Mouse (Mus musculus) spleen, adult 18-20 months (tissue): ENCODE results near the gene Snn.
A peak's percentile ranks its signal among the peaks of the same experiment; 100 is the strongest.
"Not testable (repeated sequence)": the region's sequence is repeated elsewhere in the genome, so short reads cannot be mapped to it uniquely, and the experiment has no call there.

ENCODE experiments used
- DNase-seq, 2 experiments: peaks; one replicate each; pipeline ENCODE4 v3.0.0; 2022; ENCODE audit warnings: mixed read lengths in 2 of 2

Snn gene

DNA sequence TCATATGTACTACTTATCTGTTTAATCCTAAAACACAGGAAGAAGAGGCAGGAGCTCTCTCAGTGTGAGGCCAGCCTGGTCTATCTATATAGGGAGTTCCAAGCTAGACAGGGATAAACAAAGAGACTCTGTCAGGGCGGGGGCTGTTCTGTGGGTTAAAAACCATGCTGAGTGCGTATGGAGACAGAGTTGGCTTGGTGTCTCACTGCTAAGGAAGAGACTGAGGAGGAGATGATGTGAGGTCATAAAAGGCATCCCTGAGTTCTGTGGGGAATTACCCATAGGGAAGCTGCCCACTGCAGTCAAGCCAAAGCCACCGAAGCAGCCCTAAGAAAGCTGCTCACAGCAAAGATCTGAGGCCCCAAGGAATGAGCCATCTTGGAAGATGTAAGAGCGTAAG lies at the start of gene Snn:
Gene Snn, plus strand, starts transcription at position 301 of the 400 bp plus-strand sequence.
- no peak for DNase-seq

DNA sequence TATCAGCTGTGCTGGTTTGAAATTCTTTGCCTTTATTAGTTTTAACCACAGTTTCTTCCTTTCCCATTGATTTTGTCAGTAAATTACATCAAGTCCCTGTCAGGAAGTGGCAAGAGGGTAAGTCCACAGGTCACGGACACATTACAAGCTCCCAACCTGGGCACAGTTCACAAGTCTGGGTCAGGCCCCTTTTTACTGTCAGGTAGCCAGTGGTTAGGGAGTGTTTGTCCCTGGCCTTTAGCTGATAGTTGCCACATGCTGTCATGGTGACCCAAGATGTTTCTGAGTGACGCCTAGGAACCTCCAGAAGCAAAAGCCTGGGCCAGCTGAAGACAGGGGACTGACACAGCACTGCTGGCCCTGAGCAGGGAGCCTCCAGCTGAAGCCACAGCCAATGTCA lies 49.5 kb upstream of the Snn start:
- no peak for DNase-seq

DNA sequence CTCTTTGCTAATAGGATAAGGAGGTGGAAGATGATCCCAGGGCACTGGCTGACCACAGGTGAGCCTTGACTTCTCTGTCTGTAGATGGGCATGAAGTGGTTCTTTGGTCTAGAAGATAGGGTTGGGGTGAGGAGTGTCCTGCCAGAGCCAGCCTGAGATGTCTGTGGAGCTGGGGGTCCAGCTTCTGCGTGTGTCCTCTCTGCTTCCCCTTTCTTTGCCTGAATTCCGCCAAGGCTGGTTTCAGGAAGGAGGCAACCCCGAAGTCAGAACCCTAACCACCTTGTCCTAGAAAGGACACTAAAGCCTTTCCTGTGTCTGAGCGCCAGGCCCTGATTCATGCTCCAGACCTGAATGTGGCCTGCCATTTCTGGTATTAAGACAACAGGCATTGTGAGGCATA lies 48.8 kb upstream of the Snn start:
- no peak for DNase-seq

DNA sequence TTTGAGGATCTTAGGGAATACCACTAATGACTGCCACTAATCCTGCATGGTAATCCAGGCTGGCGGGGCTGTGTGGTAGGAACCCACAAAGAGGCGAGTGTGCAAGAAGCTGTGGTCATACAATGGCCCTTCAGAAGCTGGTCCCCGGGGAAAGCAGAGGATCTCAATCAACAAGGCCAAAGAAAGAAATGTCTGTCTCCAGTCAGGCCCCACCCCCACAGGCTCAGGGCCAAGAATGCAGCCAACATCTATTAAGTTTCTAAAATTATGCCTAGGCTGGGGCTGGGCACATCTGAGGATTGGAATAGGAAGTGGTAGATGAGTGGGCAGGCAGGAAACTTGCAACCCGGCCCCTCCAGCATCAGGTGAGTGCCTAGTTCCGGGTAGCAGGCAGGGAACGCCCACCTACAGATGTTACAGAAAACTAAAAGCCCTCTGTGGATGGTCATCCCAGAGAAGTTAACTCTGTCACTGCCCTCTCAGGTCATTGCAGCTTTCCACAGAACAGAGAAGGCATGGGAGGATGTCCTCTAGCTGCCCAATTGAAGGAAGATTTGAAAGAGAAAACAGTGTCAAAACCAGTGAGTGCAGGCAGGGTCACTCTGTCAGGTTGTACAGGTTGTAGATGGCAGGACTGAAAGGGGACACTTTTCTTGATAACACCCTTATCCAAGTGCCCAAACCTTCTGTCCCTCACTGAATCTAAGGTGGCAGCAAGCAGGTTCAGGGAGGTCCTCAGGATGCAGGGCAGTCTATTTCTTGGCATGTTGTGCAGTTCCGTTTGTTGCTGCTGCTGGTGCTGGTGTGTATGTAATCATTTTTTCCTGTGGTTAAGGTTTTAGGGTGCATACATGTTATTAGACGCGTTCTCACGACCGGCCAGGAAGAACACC lies 47.9 kb upstream of the Snn start:
- DNase-seq = peak; percentile 14 to 40

DNA sequence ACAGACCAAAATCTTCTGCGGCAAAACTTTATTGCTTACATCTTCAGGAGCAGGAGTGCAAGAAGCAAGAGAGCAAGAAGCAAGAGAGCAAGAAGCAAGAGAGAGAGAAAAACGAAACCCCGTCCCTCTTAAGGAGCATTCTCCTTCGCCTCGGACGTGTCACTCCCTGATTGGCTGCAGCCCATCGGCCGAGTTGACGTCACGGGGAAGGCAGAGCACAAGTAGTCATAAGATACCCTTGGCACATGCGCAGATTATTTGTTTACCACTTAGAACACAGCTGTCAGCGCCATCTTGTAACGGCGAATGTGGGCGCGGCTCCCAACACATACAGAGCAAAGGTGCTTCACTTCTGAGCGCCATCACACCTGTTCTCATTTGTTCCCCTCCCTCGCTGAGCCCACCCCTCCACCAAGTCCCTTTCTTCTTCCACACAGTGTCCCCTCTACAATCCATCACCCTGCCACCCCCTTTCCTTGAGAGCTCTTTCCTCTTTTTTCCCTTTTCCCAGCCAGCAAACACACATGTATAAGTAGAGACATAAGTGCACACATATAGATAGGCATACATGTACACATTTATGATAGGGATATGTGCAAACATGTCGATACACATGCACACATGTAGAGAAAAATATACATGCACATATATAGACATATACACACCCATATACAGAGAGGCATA lies 47.1 kb upstream of the Snn start:
- not testable (repeated sequence) for DNase-seq

DNA sequence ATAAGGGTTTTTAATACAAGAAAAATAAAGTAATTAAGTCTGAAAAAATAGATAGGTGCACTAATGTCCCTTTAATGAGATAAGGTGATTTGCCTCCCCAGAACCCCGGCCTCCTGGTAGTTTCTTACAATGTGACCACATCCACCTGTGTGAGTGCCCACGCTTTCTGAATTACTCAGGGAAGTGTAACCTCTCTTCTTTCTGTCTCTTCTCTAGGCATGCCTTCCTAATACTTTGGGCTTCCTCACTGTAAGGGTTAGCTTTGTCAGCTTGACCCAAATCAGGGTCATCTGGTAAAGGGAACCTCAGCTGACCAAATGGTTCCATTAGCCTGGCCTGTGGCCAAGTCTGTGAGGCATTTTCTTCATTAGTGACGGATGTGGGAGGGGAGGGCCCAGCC lies 46.3 kb upstream of the Snn start:
- DNase-seq = no peak

DNA sequence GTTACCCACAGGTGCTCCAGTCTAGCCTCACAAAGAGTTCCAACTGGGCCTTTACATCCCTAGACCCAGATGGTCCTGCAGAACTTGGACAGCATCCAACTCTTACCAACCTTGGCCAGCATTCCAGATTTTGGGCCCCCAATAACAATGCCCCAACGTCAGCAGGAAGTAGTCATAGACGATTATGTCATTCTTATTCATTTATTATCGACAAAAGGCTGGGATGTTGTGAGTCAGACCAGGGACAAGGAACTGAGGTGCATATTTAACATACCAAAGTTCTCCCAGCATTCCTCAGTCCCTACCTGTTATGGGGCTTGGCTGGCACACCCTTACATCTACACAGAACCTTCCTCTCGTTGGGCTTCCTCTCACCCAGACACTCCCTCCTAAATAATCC lies 44.4 kb upstream of the Snn start:
- DNase-seq = no peak

DNA sequence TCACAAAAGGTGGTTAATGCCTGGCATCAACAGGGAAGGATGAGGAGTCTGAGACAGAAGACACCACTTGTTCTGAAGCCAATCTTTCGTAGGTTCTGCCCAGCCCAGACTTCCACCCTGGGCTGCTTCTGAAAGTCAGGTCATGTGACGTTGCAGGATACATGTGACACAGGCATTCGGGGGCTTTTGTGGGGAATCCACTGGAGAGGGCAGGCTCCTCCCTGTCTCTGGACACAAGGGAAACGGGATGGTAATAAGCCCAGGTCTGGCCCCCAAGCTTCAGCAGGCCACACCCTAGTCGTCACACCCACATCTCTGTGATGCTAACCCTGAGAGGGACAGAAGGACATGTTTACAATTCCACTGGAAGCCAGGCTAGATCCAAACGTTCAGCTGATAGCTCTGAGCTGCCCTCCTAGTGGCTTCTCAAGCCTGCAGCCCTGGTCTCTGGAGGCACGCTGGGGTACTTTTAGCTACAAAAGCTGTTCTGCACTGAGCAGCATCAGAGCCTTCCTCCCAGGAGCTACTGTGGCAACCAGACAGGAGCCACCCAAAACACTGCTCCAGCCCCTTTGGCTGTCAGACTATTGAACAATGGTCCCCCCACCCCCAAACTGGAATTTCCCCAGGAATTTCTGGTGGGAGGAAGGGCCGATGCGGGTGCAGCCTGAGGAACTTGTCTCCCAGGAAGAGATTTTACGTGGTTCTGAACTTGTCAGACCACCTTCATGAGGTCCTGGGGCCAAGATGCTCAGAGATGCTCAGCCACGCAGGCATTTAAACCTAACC lies 42.7 kb upstream of the Snn start:
- no peak for DNase-seq

DNA sequence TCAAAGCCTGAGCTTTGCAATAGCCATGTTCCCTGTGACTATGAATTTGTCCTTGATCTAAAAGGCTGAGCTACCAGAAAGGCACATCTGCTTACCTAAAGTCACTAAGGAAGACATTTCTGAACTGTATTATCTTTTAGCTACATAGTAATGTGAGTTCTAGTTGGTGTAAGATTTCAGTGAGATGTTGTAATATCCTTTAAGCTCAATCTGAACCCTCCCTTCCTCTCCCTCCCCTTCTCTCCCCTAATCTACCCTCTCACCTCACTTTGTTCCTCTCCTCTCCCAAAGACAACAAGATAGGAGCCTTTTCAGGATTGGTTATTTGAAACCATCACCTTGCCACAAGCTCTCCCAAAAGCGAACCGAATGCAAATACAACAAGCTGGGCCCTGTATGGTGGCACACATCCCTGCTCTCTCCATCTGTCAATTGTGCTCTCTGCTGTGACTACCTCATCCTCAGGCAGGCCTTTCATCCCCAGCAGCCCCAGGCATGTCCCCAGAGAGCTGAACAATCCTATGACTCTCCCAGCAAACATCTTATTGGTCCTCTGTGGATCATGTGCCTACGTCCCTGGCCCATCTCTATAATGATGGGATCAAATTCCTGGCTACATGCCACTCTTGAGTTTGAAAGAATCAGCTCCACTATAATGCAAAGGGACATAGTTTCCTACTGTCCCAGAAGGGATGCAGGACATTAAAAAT lies 39.2 kb upstream of the Snn start:
- DNase-seq = no peak

DNA sequence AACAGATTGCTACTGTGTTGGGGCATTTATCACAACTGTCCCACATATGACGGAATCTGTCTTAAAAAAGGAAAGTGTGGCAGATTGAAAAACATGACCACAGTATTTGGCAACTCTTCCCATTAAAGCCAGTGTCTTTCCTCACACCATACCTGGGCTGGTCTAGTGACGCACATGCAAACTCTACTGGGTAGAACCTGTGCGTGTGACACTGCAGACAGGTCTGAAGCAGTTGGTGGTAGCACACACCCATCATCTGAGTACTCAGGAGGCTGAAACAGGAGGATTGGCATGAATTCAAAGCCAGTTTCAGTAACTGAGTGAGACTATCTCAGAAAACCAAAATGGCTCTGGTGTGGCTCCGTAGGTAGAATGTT lies 38.6 kb upstream of the Snn start:
- DNase-seq = no peak

DNA sequence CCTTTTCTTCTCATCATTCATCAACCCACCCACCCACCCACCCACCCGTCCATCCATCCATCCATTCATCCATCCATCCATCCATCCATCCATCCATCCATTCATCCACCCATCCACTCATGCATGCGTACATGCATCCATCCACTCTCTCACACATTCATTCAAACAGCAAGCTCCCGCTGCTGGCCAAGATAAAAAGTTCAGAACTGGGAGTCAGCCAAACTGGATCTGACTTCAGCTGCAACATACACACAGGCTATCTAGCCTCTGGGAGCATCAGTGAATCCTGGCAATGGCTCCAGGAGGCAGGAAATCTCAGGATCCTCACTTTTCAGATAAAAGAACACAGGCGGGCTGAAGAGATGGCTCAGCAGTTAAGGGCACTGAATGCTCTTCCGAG lies 37.1 kb upstream of the Snn start:
- DNase-seq = no peak

DNA sequence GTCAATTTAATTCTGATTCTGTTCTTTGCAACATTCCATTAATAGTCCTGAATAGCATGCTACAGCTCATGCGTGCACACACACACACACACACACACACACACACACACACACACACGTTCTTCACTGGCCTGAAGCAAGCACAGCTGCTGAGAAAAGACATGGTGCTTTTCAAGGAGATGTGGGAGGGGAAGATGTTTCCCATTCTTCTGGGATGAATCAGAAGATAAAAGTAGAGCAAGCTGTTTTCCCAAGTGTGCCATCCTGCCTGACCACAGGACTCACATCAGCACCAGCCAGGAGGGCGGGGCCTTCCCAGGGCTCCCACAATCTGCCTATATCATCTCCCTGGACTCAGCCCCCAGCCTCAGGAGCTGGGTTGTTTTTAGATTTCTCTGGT lies 35.9 kb upstream of the Snn start:
- no peak for DNase-seq

DNA sequence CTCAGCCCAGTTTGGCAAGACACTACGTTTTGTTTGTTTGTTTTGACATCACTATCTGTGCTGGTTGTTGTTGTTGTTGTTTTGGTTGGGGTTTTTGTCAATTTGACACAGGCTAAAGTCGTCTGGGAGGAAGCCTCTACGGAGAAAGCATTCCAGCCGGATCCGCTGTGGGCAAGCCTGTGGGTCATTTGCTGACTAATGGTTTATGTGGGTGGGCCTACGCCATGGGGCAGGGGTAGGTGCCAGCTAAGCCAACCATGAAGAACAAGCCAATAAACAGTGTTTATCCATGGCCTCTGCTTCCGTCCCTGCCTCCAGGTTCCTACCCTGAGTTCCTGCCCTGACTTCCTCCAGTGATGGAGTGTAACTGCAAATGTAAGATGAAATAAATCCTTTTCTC lies 32.5 kb upstream of the Snn start:
- no peak for DNase-seq

DNA sequence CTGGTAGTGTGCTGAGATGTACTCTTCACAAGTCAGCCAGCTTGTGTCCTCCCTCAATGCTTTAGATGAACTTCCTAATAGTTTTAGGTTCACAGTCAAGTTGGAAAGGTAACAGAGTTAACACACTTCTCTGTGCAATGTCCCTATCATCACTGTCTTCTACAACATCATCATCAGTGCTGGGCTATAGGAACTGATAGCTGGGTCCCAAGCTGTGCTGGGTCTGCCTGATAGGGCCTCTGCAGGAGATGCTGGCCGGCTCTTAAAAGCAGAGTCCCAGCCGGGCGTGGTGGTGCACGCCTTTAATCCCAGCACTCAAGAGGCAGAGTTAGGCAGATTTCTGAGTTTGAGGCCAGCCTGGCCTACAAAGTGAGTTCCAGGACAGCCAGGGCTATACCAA lies 29.9 kb upstream of the Snn start:
- no peak for DNase-seq

DNA sequence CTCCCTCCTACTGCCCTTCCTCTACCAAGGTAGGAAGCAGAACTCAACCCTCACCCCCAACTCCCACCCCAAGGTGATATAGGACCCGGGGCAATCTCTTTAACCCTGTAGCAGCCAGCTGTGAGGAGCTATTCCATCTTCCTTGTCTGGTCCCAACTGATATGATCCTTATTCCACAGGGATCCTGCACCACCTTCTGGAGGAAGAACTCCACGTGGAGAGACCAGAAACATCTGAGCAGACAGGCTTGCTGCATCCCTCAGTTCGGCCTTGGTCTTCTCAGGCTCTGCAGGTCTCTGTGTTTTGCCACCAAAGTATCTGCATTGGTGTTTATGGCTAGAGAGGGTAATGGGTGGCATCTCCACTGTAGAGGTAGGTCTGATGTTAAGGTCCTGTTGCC lies 29.4 kb upstream of the Snn start:
- DNase-seq = no peak

DNA sequence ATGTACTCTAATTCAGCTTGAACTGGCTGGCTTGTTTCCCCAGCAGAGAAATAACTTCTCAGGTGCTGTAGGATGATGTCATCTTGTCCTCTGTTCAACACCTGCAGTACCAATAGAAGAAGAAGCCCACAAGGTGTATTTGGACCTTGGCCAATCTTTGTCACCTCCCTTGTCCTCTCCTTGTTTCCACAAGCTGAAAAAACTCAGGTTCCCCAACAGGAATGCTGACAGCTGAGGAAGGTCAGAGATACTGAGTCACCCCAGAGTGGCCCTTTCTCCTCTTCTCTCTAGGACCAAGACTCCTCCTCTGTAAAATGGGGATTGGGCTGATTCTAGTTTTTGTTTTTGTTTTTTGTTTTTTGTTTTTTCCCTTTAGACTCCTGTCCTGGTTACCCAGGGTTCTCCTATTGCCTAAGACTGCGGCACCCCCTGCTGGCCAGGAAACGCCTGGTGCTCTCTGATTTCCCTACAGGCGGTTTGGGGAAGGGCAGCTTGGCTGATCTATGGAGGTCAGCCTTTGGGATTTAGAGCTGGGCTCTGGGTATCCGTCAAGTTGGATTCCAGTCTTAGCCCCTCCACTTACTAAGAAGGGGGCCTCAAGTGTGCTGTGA lies 26.4 kb upstream of the Snn start:
- DNase-seq = peak; percentile 65 to 85

DNA sequence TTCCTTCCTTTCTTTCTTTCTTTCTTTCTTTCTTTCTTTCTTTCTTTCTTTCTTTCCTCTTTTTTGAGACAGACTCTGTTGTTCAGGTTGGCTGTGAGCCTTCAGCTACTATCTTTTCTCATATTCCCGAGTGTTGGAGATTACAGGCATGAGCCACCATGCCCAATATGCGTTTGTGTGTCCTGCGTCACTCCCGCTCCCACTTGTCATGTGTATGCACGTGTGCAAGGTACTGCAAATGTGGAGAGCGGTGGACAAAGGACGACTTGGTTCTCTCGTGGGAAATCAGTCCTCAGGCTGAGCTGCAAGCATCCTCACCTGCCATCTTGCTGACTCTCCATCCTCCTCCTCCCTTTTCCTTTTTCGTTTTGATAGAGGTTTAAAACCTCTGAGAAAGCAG lies 25.5 kb upstream of the Snn start:
- no peak for DNase-seq

DNA sequence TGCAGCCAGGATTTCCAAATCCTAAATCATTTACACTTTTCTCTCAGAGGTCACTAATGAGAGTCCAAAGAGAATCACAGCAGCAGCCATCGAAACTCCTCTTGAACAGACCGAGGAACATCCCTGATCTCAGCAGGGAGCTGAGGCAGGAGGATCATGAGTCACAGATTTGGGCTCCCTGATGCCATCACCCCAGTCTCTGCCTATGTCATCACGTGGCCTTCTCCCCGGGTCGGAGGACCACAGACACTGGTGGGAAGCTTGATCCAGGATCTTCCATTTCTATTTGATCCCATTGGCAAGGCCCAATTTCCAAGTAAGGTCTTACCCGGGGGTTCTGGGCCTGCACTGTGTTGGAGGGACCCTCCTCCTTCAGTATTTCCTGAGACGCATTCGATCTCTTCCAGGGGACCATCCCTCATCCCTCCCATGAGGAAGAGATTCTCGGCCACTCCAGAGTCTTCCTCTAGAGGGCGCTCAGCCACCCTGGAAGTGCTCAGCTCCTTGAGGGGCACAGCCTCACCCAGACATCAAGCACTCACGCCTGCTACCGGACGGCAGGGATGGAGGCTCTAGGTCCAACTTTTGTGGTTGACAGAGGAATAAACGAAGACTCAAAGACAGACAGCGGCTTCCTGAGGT lies 24.8 kb upstream of the Snn start:
- peak; percentile 63 to 75 for DNase-seq

DNA sequence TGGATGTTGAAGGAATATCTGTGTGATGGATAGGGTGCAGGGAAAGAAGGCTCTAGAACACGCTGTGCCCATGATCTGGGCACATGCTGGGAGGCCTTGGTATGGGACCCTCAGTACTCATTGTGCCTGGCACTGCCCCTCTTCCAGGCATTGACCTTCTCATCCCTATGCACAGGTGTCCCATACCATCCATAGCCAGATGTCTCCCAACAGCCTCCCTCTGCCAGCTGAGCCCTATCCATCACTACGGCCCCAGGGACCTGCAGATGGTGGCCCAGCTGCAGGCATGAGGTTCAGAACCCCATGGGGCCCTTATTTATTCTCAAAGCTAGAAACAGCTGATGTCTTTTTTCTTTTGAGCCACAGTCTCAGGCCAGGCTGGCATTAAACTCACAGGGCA lies 20.1 kb upstream of the Snn start:
- DNase-seq = no peak

DNA sequence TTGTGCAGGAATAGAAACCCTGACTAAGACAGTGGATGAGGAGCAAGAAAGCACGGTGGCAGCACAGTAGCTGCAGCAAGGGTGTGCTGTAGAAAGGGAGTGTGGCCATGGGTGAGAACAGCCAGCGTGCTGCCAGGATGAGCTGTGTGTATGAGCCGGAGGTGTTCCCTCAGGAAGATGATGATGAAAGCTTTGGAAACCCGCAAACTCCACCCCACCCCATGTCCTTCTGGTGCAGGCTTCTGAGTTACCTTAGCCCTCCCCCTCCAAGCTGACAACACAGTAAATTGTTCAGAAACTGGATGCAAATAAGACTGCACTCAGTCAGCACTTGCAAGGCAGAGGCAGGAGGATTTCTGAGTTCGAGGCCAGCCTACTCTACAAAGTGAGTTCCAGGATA lies 17.5 kb upstream of the Snn start:
- no peak for DNase-seq

DNA sequence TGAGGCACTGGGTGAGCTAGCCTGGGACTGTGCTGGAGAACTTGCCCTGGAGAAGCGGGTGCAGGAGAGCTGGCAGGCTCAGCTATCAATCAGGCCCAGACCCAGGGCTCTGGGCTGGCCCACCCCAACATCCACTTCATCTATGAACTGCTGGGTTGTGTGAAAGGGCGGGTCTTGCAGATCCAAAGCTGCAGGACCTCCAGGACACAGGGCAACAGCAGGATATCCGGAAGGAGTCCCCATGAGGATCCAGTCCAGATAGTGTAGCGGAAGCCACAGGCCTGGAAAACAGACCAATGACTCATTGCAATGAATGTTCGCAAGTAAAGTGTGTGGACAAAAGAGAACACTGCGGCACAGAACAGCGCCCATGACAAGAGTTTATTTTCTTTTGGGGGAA lies 14.3 kb upstream of the Snn start:
- DNase-seq = no peak

DNA sequence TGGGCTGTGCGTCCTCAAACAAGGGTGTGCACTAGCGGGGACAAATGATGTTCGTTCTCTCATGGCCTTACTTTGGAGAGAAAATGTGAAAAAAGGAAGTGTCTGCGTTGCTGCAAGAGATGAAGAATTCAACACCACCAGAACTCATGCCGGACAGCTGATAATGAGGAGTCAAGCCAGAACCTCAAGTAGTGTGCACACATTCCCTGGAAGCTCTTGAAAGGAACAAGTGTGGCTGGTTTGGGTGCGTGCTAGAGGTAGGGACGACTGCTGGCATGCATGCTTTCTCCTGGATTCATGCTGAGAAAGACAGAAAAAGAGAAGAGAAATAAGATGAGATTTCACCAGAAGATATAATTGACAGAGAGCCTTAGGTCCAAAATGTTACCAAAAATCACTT lies 13.6 kb upstream of the Snn start:
- DNase-seq = no peak
